Mouse (Mus musculus): ENCODE measurements around the gene Wnt5a.

Gene Wnt5a

GRCm38 (mm10) chr14:28504101-28505050 is at the start of gene Wnt5a:
TSS of gene Wnt5a (plus strand) at chr14:28504750.
- peak; percentile 24 to 30 for DNase-seq (ENCODE audit: low spot score in 2 of 2)

DNA sequence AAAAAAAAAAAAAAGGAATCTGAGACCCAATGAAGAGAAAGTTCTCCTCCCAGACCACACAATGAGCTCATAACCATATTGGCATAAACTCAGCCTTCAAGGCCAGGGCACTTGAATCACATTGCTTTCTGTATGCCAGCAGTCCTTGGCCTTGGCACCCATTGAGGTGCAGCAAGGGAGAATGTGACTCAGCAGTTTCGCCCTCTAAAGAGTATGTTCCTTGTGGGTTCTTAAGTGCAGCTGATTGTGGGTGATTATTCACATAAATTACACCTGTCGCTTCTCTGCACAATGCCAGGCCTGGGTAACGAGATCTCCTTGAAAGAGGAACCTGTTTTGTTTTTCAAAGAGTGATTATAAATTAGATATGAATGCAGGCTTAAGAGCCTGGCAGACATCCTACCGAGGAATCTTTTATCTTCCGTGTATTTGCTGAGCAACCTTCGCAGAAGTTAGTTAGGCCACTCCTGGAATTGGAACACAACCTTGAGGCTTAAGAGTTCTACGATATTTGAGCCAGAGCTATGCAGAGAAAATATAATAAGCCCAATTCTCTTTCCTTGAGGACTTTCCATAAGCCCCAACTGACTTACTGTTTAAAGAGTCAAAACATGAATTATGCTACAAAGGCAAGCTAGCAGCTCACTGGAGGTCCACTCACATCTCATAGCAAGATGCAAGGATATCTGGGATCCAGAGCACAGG is 48.0 kb upstream of the Wnt5a start:
- DNase-seq (ENCODE audit: low spot score in 2 of 2) = peak; percentile 12 to 52

DNA sequence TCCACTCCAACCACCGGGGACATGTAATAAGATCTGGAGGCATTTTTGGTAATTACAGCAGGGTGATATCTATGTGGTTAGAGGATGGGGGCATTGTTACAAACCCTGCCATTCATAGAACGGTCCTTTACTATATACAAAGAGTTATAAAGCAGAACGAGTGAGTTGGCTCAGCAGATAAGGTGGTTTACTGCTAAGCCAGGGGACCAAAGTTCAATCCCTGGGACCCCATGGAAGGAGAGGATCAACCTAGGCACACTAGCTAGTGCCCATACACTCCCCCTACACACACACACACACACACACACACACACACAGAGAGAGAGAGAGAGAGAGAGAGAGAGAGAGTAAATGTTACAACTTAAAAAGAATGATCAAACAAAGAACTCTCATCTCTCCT is 47.1 kb upstream of the Wnt5a start:
- no peak for DNase-seq (ENCODE audit: low spot score in 2 of 2)

GRCm38 (mm10) chr14:28467956-28468355 is 36.6 kb upstream of the Wnt5a start:
- no peak for DNase-seq (ENCODE audit: low spot score in 2 of 2)

DNA sequence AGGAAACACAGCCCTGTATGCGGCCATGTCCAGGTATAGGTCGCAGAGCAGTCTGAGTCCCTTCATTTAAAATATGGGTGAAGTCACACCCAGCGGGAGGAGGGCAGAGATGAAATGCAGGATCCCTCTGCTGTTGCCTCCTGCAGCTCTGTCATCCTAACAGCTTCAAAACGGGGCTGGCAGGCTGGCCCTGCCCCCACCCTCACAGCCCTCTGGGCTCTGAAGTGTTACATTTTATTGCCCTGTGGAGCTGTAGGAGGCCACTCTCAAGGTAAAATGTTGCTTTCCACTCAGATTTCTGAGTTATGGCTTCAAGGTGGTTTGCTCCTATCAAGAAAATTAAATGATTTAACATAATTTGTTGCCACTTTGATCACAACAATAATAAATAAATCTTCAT is 34.9 kb upstream of the Wnt5a start:
- no peak for DNase-seq (ENCODE audit: low spot score in 2 of 2)

GRCm38 (mm10) chr14:28470212-28470611 is 34.3 kb upstream of the Wnt5a start:
- no peak for DNase-seq (ENCODE audit: low spot score in 2 of 2)

DNA sequence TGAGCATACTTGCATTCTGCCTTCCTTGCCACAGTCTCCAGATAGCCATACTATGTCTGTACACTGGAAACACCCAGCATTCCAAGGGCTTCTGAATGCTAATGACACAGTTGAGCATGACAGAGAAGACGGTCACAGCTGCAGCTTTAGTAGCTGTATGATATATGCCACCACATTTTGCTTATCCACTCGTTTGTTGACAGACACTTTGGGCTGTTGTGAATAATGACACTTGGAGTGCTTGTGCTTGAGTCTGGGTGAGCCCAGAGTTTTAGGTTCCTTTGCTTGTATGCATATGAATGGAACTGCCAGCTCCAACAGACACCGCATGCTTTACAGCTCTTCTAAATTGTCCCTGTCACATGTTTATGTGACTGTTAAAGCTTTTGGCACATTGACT is 29.5 kb upstream of the Wnt5a start:
- DNase-seq (ENCODE audit: low spot score in 2 of 2) = no peak

GRCm38 (mm10) chr14:28475421-28475820 is 29.1 kb upstream of the Wnt5a start:
- DNase-seq (ENCODE audit: low spot score in 2 of 2) = no peak

- DNase-seq (ENCODE audit: low spot score in 2 of 2) = no peak
Observed at GRCm38 (mm10) chr14:28476746-28477145, 27.8 kb upstream of the Wnt5a start.

DNA sequence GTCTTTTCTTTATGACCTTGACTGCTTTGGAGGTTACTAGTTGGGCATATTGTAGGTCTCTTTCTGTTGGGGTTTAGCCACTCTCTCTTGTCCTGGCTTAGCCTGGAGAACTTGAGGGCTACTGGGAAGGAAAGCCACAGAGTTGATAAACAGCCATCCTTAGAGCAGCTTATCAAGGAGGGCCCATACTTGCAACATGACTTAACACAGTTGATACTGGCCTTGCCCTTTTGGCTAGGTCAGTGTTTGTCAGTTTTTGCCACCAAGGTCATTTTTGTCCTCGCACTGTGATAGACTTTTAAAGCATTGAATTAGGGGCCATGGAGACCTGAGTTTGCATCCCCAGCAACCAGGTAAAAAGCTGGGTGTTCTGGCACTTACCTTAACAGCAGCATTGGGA is 23.7 kb upstream of the Wnt5a start:
- DNase-seq (ENCODE audit: low spot score in 2 of 2) = no peak

- DNase-seq (ENCODE audit: low spot score in 2 of 2) = no peak
Observed at GRCm38 (mm10) chr14:28493806-28494205, 10.7 kb upstream of the Wnt5a start.

GRCm38 (mm10) chr14:28494273-28494672 is 10.3 kb upstream of the Wnt5a start:
- no peak for DNase-seq (ENCODE audit: low spot score in 2 of 2)

- DNase-seq (ENCODE audit: low spot score in 2 of 2) = no peak
Observed at GRCm38 (mm10) chr14:28501216-28501878, 3.2 kb upstream of the Wnt5a start.

DNA sequence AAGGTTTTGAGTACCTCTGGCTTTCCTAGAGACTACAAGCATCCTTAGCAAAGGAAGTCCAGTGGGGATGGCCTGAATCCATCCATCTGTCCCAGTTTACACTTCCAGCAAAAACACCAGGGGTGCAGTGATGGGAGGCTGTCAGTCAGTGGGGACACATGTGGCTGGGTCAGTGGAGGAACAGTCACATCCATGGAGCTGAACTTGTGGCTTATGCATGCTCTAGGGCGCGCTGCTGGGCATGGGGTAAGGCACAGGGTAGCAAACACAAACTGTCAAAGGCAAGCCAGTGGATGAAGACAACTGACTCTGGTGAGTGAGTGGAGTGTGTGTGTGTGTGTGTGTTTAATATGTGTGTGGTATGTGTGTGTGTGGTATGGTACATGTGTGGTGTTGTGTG is 1.3 kb upstream of the Wnt5a start:
- DNase-seq (ENCODE audit: low spot score in 2 of 2) = no peak

GRCm38 (mm10) chr14:28505051-28505585 is 568 bp downstream of the Wnt5a start:
- peak in 1 of 2 experiments; percentile 34 for DNase-seq (ENCODE audit: low spot score in 2 of 2)

DNA sequence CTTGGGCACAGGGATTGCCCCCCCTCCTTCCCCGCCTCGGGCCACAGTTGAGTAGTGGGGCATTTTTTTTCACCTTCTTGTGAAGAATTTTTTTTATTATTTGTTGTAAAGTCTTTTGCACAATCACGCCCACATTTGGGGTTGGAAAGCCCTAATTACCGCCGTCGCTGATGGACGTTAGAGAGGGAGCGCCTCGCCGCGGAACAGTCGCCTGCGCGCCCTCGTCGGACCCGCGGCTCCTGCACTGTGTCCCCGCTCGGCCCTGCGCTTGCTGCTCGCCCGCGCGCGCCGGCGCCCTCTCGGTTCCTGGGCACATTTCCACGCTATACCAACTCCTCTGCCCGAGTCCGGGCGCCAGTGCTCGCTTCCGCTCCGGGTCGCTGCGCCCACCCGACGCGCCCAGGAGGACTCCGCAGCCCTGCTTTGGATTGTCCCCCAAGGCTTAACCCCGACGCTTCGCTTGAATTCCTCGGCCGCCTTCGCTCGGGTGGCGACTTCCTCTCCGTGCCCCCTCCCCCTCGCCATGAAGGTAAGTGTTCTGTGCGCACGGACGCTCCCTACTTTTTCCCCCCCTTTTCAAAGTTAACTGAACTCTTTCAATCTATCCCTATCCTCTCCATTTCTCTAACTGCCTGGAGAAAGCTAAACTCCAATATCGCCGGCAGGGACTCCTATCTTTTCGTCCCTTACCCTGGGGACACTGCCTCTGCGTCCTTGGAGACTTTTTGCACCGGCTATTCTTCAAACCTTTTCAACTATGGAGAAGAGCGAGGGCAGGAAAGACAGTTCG is 1.2 kb downstream of the Wnt5a start:
- DNase-seq (ENCODE audit: low spot score in 2 of 2) = peak in 1 of 2 experiments; percentile 27

DNA sequence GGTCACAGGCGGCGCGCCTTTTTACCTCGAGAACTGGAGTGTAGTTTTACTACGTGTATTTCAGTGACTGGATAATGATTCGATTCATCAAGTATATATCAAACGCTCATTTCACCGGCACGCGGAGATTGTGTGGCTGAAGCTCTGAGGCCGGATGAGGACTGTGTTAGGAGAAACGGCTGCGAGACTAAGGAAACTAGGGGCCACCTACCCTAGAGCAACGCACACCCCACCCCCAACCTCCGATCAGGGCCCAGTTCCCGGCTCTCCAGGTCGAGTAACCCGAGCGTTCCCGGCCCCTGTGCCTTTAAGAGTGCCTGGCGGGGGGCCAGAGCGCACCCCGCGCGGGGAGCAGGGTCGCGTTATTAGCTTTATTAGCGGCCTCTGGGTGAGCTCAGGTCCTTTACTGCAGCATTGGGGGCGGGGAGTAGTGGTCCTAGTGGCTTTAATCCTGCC is 1.9 kb downstream of the Wnt5a start:
- peak; percentile 28 to 60 for DNase-seq (ENCODE audit: low spot score in 2 of 2)

DNA sequence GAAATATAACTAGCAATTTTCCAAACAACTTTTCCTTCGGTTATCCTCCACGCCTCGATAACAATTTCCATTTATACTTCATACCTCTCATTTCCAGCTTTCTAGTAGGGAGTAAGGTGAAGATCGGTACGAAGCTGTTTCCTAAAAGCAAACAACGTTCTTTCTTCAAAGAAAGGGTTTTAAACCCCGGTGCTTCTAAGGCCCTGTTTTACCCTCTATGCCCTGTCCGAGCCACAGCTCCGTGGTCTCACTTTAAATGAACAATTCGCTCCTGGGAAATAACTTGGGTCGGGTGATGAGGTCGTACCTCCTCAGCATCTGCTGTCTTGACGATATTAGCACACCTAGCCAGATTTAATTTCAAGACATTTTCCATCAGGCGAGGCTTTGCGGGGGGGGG is 2.5 kb downstream of the Wnt5a start:
- DNase-seq (ENCODE audit: low spot score in 2 of 2) = no peak

DNA sequence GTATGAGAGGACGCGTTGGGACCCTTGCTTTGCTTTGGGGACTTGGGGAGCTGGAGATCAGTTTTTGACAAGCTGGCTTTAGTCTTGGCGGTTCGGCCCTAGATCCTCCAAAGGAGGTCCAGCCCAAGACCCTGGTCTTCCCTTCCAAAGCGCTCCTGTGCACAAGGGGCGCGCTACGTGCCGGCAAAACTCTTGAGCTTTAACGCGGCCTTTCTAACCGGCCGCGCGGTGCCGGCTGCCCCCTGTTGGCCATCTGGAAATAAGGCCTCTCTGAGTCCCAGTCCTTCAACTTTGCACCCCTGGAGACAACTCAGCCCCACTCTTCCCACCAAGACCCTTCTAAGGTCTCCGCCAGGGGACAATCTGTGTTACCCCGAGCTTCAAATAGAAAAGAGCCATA is 2.9 kb downstream of the Wnt5a start:
- peak; percentile 33 to 66 for DNase-seq (ENCODE audit: low spot score in 2 of 2)

DNA sequence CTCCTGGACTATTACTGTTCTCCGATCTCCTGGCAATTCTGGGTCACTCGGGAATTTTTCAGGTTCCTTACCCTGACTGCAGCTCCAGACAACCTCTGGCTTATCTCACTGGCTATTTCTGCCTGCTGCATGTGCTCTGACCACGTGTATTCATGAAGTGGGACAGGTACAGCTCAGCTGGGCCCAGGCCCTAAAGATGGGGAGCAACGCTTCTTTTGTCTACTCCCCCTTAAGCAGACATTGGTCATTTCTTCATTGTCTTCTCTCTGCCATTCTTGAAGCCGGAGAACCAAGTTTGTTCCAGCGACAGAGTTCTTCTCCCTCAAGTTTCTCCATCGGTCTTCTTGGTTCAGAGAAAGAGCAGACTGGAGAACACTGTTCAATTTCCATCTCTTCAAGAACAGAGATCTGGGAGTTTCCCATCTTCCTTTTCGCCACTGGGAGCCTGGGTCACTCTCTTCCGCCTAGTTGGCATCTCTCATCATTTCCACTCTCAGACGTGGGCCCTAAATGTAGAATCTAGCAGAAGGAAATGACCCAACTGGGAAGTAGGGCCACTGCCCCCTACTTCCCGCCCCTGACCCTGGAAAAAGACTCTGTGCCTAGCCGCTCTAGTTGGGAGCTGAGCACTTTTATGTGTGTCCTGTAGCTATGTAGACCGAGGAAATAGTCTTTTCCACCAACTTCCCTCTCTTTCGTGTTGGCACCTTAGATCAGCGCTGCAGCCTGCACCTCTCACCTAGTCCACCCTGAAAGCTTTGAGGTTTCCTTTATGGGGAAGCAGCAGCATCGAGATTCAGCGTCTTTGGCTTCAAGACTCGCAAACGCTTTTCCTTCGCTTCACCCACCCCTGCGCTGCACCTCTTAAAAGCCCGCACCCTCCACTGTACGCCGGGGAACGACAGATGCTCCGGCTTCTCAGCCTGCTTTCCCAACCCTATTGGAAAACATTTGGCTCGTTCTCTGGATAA is 4.0 kb downstream of the Wnt5a start:
- DNase-seq (ENCODE audit: low spot score in 2 of 2) = no peak
